Mouse (Mus musculus) thymus, postnatal 4 days (tissue): ENCODE measurements around the gene Fancc.
"Not testable (repeated sequence)": the region's sequence is repeated elsewhere in the genome, so short reads cannot be mapped to it uniquely, and the experiment has no call there.

Experiments used
- DNase-seq: peaks from one replicate; pipeline ENCODE4 v3.0.0; 2021

Gene Fancc

DNA sequence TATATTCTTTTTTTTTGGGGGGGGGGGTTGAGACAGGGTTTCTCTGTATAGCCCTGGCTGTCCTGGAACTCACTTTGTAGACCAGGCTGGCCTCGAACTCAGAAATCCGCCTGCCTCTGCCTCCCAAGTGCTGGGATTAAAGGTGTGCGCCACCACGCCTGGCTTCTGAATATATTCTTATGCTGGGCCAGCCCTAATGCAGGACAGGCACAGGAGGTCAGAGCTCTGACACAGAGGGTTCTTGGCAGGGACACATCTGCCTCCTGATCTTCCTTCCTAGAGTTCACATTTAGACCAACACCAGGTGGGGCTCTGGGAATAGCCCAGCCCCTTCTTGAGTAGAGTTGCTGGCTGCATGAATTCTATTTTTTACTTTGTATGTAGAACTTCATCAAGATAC, 182.0 kb downstream of the Fancc start:
- DNase-seq: not testable (repeated sequence)

DNA sequence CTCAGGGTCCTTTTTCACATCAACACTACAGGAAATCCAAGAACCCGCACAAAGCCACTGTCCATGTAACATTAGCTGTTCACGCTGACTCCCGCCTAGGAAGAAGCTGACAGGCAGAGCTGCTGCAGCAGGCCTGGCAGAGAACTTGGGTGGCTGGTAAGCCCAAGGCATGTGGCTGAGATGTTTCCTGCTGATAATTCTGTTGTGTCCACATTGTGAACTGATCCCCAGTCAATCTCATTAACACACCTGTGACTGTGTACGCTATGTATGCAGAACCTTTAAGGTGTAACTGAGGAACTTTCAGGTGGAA, 182.5 kb downstream of the Fancc start:
- DNase-seq: no peak

DNA sequence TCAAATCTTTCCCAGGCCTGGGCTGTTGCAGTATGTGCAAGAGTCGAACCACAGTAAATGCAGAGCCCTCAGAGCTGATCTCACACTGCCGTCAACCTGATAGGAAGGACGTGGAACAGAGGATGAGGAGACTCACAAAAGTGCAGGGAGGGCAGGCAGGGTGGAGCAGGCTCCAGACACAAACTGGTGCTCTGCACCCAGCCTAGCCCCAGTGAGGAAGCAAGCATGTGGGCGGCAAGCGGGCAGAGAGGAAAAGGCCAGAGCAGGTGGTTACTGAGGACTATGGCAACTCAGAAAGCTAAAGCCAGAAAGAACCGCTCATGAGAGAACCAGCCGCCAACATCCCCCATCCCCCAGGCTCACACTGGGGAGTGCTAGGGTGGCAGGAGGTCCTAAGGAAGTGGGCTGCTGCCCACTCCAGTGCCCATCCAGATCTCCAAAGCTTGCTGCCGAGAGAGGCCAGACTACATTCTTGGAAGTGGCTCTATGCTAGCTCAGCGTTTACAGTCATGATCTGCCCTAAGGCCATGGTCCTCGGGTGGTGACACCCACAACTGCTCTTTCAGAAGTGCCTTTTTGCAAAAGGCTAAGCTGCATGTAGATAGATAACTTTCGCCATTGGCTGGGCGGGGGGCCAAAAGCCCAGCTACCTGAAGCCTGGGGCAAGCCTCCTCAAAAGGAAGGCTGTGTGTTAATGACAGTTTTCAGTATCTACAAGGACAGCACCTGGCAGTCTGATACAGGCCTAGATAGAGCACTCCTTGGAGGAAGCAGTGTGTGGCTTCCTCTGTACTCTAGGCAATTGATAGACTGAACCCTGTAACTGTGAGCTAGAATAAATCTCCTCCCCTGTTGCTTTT, 183.1 kb downstream of the Fancc start:
- no peak for DNase-seq

DNA sequence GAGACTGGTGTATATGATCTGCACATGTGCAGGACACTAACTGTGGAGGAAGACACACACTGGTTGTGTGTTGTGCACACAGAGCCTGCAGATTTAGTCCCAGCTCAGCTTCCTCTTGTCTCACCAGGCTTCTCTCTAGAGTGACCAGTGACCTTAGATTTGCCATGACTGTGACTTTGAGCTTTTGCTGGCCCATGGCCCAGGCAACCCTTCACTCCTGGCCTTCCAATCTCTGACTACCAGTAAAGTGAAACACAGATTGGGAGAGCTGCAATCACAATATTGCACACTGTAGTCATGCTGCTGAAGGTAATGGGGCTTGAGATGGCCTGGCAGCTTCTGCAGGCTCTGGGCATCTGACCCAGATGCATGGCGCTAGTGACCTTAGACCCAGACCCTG, 183.8 kb downstream of the Fancc start:
- DNase-seq: no peak

DNA sequence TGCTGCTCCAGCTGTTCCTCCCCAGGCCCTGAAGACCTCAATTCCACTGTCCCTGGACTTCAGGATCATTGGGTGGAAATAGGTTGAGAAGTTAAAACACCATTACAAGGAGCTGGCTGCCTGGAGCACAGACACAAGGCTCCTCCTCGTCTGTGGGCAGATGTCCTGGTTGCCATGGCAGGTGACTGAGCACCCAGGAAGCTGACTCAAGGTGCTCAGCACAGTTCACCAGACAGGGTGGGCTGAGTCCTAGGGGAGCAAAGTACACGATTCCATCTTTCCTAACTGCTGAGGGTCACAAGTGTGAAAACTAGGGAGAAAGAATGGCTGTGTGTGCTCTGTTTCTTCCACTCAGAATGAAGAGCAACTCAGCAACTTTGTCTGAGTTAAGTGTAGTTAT, 185.9 kb downstream of the Fancc start:
- no peak for DNase-seq

DNA sequence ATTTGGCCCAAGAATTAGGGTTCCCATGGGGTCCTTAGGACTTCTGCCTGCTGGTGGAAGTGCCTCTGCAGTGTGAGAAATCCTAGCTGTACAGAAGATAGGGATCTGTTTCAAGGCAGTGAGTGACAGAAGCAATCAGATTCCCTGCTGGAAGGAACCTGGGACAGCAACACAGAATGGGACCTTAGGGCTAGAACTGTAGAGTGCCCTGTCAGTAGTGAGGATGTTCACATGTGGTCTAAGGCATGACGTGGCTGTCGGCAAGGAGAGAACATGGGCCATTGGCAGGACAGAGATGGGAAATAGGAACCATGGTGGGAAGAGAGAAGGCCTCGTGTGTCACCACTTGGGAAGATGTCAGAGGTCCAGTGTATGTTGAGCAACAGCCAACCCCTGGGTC, 187.5 kb downstream of the Fancc start:
- no peak for DNase-seq

DNA sequence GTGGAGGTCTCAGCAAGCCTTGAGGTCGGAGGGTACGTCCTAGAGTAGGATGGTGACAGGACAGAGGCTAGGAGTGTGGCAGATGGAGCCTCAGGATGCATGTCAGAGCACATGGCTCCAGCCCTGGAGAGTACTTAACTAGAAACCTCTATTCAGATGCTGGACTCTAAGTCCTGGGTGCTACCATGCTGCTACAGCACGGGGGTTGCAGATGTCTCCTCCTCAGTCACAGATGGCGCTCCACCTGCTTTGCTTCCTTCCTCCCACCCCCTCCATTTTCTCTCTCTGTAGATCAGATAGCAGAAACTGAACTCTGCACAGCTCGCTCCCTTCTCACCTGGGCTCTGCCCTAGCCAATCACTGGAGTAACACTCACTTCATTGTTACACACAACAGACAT, 190.3 kb downstream of the Fancc start:
- peak; percentile 64 for DNase-seq

DNA sequence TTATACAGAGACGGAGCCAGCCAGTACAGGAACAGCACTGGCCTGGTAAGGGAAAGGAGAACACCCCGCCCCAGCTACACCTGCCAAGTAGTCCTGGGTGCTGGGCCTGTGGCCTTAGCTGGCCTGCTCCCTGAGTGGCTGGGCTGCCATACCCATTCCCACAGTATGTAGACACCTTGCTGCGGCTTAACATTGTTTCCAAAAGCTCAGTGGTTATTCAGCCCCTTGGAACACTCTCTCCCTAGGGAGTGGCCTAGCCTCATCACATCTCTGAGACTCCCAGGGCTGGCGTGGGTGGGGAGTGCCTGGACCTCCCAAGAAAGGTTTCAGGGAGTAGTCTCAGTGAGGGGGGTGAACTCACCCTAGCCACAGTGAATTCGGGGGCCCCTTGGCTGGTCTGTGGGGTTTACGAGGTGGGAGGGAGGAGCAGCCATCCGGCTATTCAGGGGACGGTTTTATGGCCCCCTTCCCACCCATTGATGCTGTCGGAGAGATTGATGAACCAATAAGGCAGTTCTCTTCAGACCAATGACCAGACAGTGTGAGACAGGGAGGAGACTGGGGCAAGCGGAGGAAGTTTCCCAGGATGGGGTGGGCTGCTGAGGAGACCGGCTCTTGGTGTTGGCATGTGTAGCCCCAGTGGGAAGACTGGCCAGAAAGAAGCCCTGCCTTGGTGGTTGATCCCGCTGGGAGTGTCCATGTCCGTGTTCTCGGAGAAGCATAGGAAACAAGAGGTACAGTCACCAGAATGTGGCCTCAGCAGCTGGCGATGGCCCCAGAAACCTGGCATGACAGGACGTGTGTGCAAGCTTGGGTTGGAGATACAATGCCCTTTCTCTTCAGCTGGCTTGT, 191.7 kb downstream of the Fancc start:
- DNase-seq: no peak

DNA sequence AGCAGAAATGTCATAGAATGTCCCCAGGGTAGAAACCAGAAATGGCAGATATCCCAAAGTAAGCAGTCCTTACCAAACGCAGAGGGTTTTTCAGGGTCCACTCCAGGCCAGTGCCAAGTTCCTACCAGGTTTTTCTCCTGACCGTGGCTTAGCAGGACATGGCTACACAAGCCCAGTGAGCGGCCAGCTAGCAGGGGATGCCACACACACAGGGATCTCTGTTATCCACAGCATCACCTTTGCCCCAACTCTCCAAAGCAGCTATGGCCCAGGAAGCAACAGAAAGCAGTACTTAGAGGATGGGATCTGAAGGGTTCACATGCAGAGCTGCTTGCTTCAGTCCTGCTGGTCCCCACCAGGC, 192.3 kb downstream of the Fancc start:
- no peak for DNase-seq

DNA sequence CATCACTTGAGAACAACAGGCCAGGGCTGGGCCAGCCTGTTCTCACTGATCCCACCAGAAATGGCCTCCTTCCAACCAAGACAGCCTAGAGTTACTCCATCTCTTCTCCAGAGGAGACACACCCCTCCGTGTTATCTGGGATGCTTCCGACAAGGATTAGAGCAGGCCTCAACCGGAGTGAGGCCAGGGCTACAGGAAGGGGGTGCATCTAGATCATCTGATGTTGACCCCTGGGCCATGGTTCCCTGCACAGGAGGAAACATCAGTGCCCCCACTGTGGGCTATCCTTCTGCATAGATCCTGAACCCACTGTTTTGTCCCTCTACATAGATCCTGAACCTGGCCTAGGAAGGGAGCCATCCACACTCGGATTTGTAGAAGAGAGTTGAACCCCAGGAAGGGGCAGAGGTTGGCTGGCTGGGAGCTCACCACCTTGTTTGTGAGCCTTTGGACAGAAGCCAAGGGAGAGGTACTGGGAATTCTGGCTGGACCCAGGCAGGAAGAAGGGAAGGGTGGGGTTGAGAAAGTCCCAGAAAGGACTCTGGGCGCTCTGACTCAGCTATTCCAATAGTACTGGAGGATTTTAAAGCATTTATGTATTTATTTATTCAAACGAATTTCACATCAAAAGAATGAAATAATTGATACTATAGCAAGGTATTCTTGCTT, 192.8 kb downstream of the Fancc start:
- DNase-seq: no peak

DNA sequence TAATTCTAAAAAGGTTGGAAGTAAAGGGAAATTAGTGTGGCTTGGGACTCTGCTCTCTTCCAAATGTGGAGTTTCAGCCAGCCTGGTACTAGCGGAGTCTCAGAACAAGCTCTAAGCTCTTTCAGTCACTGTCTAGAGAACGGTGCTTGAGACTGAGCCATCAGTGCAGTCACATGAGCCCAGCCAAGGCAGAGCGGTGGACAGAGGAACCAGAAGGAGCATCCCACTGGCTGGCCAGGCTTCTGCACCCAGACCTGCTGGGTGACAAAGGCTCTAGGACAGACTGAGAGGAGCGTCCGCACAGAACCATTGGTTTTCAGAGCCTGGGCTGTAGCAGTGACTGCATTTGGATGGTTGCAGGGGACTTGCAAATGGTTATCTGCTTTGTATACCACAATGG, 194.7 kb downstream of the Fancc start:
- no peak for DNase-seq

DNA sequence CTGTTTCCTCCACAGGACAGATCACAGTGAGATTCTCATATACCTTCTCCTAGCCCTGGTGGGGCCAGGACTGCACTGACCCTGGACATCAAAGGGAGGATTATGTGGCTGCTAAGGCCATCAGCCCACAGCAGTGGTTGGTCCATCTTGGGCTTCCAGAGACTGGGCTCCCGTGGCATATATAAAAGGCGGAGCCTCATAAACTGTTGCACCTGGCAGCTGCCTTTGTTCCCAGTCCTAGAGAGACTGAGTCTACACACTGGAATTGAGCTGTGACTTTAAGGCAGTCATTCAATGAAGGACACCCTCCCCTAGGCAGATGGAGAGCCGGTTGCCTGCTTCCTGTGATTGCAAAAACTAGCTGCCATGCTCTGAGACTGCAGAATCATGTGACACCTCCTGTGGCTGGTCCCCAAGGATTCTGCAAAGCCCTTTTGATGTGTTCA, 195.3 kb downstream of the Fancc start:
- DNase-seq: no peak

DNA sequence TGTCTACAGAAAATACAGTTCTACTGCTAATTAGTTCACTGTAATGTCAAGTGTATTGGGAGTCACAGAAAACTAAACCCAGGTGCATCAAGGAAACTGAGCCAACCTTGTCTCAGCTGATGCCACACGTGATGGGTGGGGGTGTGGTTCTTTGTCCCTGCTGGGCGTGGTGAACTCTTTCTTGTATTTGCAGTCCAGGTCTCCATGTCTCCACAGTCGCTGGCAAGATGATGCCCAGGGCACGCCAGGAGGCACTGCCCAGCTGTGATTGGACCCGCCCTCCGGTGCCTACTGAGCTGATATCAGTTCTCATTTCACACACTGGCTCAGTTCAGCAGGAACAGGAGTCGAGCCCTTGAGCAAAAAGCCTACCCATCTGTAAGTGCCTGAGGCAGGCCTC, 196.1 kb downstream of the Fancc start:
- no peak for DNase-seq

DNA sequence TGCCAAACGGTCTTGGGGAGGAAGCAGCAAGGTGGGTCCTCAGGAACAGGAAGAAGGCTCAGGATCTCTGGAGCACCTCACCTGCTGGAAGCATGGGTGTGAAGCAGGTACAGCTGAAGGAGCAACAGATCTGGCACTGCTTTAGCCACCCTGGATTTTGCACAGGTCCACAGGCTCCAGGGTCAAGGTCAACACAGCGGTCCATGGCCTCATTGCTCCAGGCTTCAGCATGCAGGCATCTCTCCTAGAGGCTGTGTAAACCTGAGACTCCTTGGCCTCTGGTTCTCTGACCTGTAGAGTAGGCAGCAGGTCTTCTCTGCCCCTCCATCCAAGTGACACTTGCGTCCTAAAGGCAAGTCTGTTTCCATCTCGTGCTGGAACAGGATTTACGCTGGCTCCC, 198.1 kb downstream of the Fancc start:
- DNase-seq: no peak

DNA sequence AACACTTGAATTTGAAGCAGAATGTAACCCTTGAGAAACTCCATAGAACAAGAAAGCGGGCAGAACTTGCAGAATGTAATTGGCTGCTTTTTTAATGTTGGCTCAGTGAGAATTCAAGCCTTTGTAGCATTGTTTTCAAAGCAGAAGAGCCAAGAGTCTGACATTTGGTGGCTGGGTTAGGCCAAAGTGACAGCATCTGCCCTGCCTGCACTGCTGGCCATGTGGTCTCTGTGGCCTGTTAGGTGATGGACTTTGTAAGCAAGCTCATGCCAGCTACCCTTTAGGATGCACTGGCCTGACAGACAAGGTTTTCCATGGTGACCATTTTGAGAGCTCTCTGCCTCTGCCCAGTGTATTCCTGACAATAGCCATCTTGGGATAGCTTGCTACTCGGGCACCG, 199.1 kb downstream of the Fancc start:
- no peak for DNase-seq

DNA sequence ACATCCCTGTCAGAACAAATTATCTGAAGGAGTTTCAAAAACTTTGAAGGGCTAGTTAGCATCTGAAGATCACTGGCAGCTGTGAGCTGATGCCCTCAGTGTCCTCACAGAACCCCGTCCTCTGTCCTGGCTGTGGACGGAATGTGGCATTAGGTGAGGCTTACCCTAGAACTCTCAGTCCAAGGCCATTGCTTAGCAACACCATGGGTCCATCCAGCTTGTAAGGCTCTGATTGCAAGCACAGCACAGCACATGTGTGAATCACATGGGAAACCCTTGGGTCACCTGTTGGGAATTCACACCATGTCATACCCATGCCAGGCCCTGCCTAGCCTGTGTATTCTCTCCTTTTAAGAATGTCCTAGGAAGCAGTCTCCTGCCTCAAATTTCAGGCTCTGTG, 200.1 kb downstream of the Fancc start:
- no peak for DNase-seq

DNA sequence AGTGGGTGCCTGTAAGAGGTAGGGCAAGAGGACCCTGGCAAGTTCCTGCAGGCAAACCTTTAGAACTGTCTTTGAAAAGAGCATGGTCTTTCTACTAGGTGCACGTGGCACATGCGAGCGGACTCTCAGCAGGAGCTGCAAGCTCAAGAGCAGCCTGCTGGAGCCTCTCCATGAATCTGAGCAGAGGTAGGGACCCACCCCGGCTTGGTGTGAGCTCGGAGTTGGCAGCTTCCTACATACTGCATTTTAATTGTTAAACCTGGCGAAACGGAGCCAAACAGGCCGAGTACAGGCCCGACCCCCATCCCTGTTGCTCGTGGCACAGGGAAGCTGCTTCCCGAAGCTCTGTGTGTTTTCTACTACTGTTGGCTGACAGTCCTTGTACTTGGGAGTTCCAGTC, 200.8 kb downstream of the Fancc start:
- no peak for DNase-seq

DNA sequence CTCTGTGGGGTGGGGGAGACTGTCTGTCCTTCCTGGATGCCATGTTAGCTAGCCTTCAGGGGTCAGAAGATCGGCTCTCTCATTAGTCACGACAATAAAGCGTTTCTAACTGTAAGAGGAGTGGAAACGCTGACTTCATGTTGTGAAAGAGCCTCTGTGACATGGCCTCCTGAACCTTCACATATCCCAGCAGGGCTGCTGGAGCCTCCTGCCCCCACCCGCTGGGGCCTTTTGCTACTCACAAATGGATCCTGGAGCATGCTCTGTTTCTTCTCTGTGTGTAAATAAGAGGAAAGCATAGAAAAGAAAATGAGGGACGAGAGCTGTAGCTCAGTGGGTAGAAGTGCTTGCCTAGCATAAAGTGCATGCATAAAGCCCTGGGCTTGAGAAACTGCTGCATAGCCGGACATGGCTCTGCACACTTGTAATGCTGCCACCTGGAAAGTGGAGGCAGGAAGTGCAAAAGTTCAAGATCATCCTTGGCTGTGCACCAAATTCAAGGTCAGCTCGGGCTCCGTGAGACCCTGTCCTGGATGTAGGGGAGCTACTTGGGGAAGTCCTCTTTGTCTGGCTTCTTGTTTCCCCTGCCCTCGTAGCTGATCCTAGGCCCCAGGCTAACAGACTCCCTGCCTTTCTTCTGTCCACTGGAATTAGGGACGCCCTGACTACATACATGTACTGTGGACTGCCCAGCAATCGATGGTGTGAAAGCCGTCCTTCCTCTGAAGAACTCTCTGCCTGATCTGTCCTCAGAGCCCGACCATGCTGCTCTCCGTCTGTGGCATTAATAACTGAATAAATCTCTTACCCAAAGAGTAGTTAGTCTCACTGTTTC, 202.5 kb downstream of the Fancc start:
- DNase-seq: no peak

DNA sequence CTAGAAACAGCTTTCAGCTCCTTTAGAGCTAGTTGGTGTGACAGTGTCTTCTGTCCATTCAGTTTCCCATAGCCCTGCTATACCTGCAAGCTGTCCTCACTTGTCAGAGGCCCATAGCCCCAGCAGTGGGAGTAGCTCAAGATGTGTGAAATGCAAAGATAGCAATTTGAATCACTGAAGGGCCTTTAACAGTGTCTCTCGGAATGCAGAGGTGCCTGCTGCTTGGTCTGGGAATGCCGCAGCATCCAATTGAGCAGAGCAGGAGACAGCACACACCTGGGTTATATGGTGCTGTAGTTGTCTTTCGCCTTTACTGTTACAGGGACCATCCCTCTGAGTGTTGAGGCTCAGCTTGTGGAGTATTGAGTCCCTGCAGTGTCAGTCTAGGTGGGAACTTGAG, 203.4 kb downstream of the Fancc start:
- DNase-seq: no peak

DNA sequence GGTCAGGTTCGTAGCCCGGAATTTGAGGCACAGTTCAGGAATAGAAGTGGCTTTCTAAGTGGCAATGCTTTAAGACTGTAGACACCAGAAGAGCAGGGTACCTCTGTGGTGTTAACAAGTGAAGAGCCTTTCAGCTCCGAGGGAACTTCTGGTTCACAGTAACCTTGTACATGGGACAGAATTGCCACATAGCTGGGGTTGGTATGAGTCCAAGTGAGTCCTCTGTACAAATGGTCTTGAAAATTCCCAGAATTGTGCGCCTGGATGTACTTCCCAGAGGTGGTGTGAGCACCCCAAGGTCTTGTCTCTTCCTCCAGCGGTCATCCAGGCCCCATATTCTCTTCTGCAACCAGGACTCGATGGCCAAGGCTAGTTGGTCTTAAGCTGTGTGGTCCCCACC, 206.1 kb downstream of the Fancc start:
- DNase-seq: no peak

DNA sequence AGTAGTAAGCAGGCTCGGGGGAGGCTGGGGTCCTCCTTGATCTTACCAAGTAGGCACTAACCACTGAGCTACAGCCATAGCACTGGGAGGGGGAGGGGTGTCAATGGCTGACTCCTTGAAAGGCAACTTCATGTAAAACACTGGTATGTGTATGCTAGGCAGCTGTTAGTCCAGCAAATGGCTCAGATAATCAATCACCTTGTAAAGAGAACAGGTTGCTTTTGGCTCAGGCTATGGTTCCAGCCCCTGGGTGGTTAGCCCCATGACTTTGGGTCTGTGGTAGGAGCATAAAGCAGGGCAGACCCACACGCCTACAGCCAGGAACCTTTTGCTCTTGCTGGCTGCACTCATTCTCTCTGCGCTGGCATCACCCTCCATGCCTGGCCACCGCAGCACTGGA, 207.0 kb downstream of the Fancc start:
- no peak for DNase-seq

DNA sequence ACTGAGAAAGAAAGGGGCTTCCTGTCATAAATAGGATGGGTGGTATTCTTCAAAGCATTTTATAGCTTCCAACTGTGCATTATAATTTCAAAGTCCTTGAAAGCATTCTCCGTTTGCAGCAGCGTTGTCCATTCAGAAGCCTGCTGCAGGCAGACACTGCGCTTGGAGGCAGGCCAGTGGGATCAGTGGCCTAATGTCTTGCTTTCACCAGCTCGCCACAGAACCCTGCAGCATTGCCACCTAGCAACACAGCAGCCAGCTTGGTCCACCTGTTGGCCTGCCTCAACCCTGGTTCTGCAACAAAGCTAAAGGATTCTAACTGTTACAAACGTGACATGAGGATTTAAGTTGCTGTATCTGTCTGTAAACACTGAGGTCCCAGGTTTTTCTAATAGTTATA, 207.4 kb downstream of the Fancc start:
- DNase-seq: no peak

DNA sequence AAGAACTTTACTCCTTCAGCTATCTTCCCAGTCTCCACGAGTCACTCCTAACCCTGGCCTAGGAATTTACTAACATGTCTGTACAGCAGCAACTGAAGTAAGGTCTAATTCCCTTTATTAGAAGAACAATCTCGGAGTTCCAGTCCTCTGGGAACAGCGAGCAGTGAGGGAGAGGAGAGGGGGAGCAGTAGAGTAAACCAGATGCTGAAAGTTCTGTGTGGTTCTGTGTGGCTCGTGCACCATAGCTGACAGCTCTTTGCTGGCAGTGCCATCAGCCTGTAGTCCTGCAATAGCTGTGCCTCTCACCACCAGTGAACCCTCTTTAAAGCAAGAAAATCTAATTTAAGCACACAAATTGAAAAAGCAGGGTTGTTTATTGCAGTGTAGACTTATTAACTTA, 207.9 kb downstream of the Fancc start:
- no peak for DNase-seq
